Mouse (Mus musculus): ENCODE data around the gene Prdm9.

- TF ChIP-seq GATA1 (IDR thresholded peaks at IDR 0.05; ENCODE audit: low read length) (no peak), TAL1 (IDR thresholded peaks at IDR 0.05; ENCODE audit: low read length) (no peak)
These were observed 28.9 kb downstream of the Prdm9 start for GRCm38 (mm10) chr17:15535162-15535800.

Measured in erythroblast, embryonic 14.5 days (primary cell).